Mouse (Mus musculus) midbrain, embryonic 16.5 days (tissue): ENCODE measurements around the gene Pcf11. TPM values are rescaled to one million over a fixed set of nuclear protein-coding genes. Genes with fewer than 3 reads are reported as not detected.

Experiments used
- ATAC-seq: fragments of 200-750 bp; cut with Nextera tagmentation; 2 replicates; pipeline ENCODE4 v1.8.0; 2017; ENCODE audit warnings: moderate TSS enrichment
- H3K27ac ChIP-seq: fragments of 300-500 bp; sonication (generic); 2 replicates; pipeline ENCODE4 v1.5.1; 2014; ENCODE audit warnings: mild to moderate bottlenecking, low read length, mixed read lengths
- H3K27me3 ChIP-seq: fragments of 300-500 bp; sonication (generic); 2 replicates; pipeline ENCODE4 v1.6.1; 2014; ENCODE audit warnings: low read depth, low read length, mixed read lengths; ENCODE audit not compliant: control insufficient read depth, insufficient read depth
- H3K36me3 ChIP-seq: fragments of 300-500 bp; sonication (generic); 2 replicates; pipeline ENCODE4 v1.6.1; 2014; ENCODE audit warnings: mild to moderate bottlenecking, low read length, moderate library complexity, mixed read lengths; ENCODE audit not compliant: control insufficient read depth, insufficient read depth
- H3K4me1 ChIP-seq: fragments of 300-500 bp; sonication (generic); 2 replicates; pipeline ENCODE4 v1.6.1; 2014; ENCODE audit warnings: mild to moderate bottlenecking, low read length, mixed read lengths; ENCODE audit not compliant: control insufficient read depth, insufficient read depth
- H3K4me2 ChIP-seq: fragments of 300-500 bp; sonication (generic); 2 replicates; pipeline ENCODE4 v1.6.1; 2014; ENCODE audit warnings: mild to moderate bottlenecking, low read length, mixed read lengths
- H3K4me3 ChIP-seq: fragments of 300-500 bp; sonication (generic); 2 replicates; pipeline ENCODE4 v1.5.1; 2014; ENCODE audit warnings: low read depth, mild to moderate bottlenecking, low read length, moderate library complexity, mixed read lengths
- H3K9ac ChIP-seq: fragments of 300-500 bp; sonication (generic); 2 replicates; pipeline ENCODE4 v1.6.1; 2014; ENCODE audit warnings: low read depth, low read length, mixed read lengths
- H3K9me3 ChIP-seq: fragments of 300-500 bp; sonication (generic); replicated peaks from 2 replicates; pipeline ENCODE4 v1.6.1; 2014; ENCODE audit warnings: mild to moderate bottlenecking, low read length, mixed read lengths; ENCODE audit not compliant: control insufficient read depth, poor library complexity, severe bottlenecking
- WGBS: fragments of 180-500 bp; shearing (Covaris S2); extraction: QIAGEN DNeasy Blood & Tissue Kit; methylation state at CpG from one replicate; pipeline ENCODE4 v1.1.7; 2014; 5-methylcytosine and 5-hydroxymethylcytosine counted together
- polyA plus RNA-seq: library from polyadenylated mRNA; unstranded; fragments of >200 nt; fragmentation: Nextera tagmentation; extraction: Ambion mirVana; gene quantifications from 2 replicates; pipeline ENCODE4 v1.2.1, GENCODE M21; 2015

Pcf11 gene
- polyA plus RNA-seq, 1 experiment from 2014 or later: 18.2 TPM

GRCm38 (mm10) chr7:92604961-92605360 lies 64.8 kb downstream of the Pcf11 start:
- Histone ChIP-seq H3K9me3 (no peaks in the 10 kb centered on the region), H3K36me3 (peaks cover 21% of the 10 kb centered on the region), H3K4me2 (no peak overlapping the region), H3K9ac (no peak overlapping the region), H3K4me1 (no peaks in the 10 kb centered on the region), H3K4me3 (no peak overlapping the region), H3K27me3 (no peaks in the 10 kb centered on the region), H3K27ac (no peak overlapping the region)
- no peak for ATAC-seq
- WGBS: 91% methylated on average over 7 of the region's 7 CpGs

Other genes starting within 250 kb of the Pcf11 start
- gene Ccdc90b, start 108.8 kb downstream of the Pcf11 start, polyA plus RNA-seq: 58.3 and 64.0 TPM in 2 replicates
- 22.7 and 24.0 TPM in 2 replicates for gene Ankrd42, start 32.8 kb downstream of the Pcf11 start, polyA plus RNA-seq
- gene Rab30, start 71.7 kb upstream of the Pcf11 start, polyA plus RNA-seq: 19.9 and 22.4 TPM in 2 replicates
- gene Ddias, start 204.3 kb upstream of the Pcf11 start, polyA plus RNA-seq: 3.1 and 4.7 TPM in 2 replicates
- 18.9 and 22.0 TPM in 2 replicates for gene Prcp, start 204.5 kb upstream of the Pcf11 start, polyA plus RNA-seq